Mouse (Mus musculus): Measurements from ENCODE around the gene Chst3.
"Not testable (repeated sequence)": the region's sequence is repeated elsewhere in the genome, so short reads cannot be mapped to it uniquely, and the experiment has no call there.

Gene Chst3

GRCm38 (mm10) chr10:60234006-60234405 lies 14.9 kb upstream of the Chst3 start:
- no peak for DNase-seq (ENCODE audit: low read depth, low spot score)

- no peak for DNase-seq (ENCODE audit: low read depth, low spot score)
Observed at GRCm38 (mm10) chr10:60230321-60231088, 11.4 kb upstream of the Chst3 start.

GRCm38 (mm10) chr10:60229113-60229512 lies 10.1 kb upstream of the Chst3 start:
- no peak for DNase-seq (ENCODE audit: low read depth, low spot score)

- no peak for DNase-seq (ENCODE audit: low read depth, low spot score)
Observed at GRCm38 (mm10) chr10:60227666-60228065, 8.6 kb upstream of the Chst3 start.

GRCm38 (mm10) chr10:60224601-60225000 lies 5.5 kb upstream of the Chst3 start:
- no peak for DNase-seq (ENCODE audit: low read depth, low spot score)

GRCm38 (mm10) chr10:60221571-60222259 lies 2.7 kb upstream of the Chst3 start:
- DNase-seq (ENCODE audit: low read depth, low spot score), result not testable (repeated sequence)

GRCm38 (mm10) chr10:60220607-60221006 lies 1.5 kb upstream of the Chst3 start:
- DNase-seq (ENCODE audit: low read depth, low spot score), result no peak

- DNase-seq (ENCODE audit: low read depth, low spot score), result no peak
Observed at GRCm38 (mm10) chr10:60220042-60220523, 1.0 kb upstream of the Chst3 start.

GRCm38 (mm10) chr10:60218033-60218590 lies 948 bp downstream of the Chst3 start:
- DNase-seq (ENCODE audit: low read depth, low spot score), result no peak

- no peak for DNase-seq (ENCODE audit: low read depth, low spot score)
Observed at GRCm38 (mm10) chr10:60216331-60217095, 2.5 kb downstream of the Chst3 start.

- DNase-seq (ENCODE audit: low read depth, low spot score), result no peak
Observed at GRCm38 (mm10) chr10:60215077-60215960, 3.7 kb downstream of the Chst3 start.

- DNase-seq (ENCODE audit: low read depth, low spot score), result no peak
Observed at GRCm38 (mm10) chr10:60212589-60213379, 6.3 kb downstream of the Chst3 start.

- DNase-seq (ENCODE audit: low read depth, low spot score), result no peak
Observed at GRCm38 (mm10) chr10:60211501-60212005, 7.5 kb downstream of the Chst3 start.

GRCm38 (mm10) chr10:60210468-60210867 lies 8.6 kb downstream of the Chst3 start:
- DNase-seq (ENCODE audit: low read depth, low spot score), result no peak

GRCm38 (mm10) chr10:60209237-60209636 lies 9.8 kb downstream of the Chst3 start:
- DNase-seq (ENCODE audit: low read depth, low spot score), result peak; percentile 72

- no peak for DNase-seq (ENCODE audit: low read depth, low spot score)
Observed at GRCm38 (mm10) chr10:60207166-60207705, 11.8 kb downstream of the Chst3 start.

GRCm38 (mm10) chr10:60205601-60206241 lies 13.3 kb downstream of the Chst3 start:
- DNase-seq (ENCODE audit: low read depth, low spot score), result no peak

- DNase-seq (ENCODE audit: low read depth, low spot score), result no peak
Observed at GRCm38 (mm10) chr10:60202785-60203184, 16.3 kb downstream of the Chst3 start.

- DNase-seq (ENCODE audit: low read depth, low spot score), result no peak
Observed at GRCm38 (mm10) chr10:60200996-60201395, 18.1 kb downstream of the Chst3 start.
